Mouse (Mus musculus) bone marrow macrophage, adult 2 months (primary cell): ENCODE measurements around the gene Zim1.

ENCODE experiments used
- CTCF ChIP-seq: IDR thresholded peaks from 2 replicates; pipeline ENCODE4 v1.5.1; 2012; ENCODE audit warnings: low read depth, mild to moderate bottlenecking, low read length, moderate library complexity
- POLR2A ChIP-seq: IDR thresholded peaks from 2 replicates; pipeline ENCODE4 v1.6.1; 2012; ENCODE audit warnings: mild to moderate bottlenecking, low read depth, low read length, borderline replicate concordance

DNA sequence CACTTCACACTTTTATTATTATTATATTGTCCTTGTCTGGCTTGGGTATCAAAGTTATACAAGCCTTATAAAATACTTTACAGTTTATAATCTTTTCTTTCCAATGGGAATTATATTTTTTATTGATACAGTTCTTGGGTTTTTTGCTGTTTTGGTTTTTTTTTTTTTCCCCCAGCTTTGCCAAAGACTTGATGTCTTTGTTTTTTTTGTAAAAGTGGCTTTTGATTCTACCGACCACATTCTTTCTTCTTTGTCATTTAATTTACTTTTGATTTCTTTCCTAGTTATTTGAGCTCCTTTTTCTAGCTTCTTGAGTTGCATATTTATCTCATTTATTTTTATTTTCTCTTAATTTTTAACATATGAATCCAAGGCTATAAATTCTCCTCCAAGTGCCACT, 39.8 kb upstream of the Zim1 start:
- TF ChIP-seq CTCF: no peak
- TF ChIP-seq POLR2A: no peak
